Comparison of ENCODE assay signal across 26 mouse cellular contexts in the genomic region with DNA sequence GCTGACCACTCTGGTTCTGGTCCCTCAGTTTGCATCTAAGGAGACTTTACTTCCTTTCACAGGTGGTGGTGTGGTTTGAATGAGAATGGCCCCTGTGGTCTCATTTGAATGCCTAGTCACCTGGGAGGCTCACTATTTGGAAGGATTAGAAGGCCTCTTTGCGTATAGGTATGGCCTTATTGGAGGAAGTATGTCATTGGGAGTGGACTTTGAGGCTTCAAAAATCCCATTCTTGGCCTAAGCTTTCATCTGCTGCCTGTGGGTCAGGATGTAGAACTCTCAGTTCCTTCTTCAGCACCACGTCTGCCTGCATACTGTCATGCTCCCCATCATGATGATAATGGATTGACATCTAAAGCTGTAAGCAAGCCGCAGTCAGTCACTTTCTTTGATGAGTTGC. TPM values are rescaled to one million over a fixed set of nuclear protein-coding genes. Genes with fewer than 3 reads are reported as not detected.
"Had no signal": no experiment of that assay in that cellular context is flagged by ENCODE, and none has a peak within 500 bp of the region (broad histone marks: within the 10 kb centered on the region; RNA-seq: fewer than 3 reads in every experiment).

No protein-coding gene starts in this region.

- H3K9ac ChIP-seq: heart, embryonic 12.5 days; hindbrain, embryonic 14.5 days; intestine, embryonic 15.5 days; limb, embryonic 13.5 days; limb, embryonic 15.5 days had no signal

- H3K36me3 ChIP-seq: heart, embryonic 10.5 days; heart, embryonic 12.5 days; intestine, embryonic 15.5 days had no signal

- ATAC-seq: hindbrain, embryonic 16.5 days; inflammation-experienced regulatory T-cells, adult 6 months; intestine, embryonic 15.5 days; intestine, postnatal 0 days had no signal

- H3K4me3 ChIP-seq: gastrocnemius, adult 2 months; heart, embryonic 10.5 days; heart, embryonic 12.5 days; hindbrain, embryonic 10.5 days; intestine, embryonic 15.5 days; layer of hippocampus, adult 2 months; left cerebral cortex, adult 2 months; limb, embryonic 13.5 days; limb, embryonic 15.5 days had no signal

- H3K4me2 ChIP-seq: heart, embryonic 12.5 days; hindbrain, embryonic 14.5 days; intestine, embryonic 15.5 days; limb, embryonic 13.5 days; limb, embryonic 15.5 days had no signal

- DNase-seq: gastrocnemius, adult 2 months; gastrocnemius, postnatal 10 days; gastrocnemius, postnatal 25 days; heart, adult 18-20 months; heart, postnatal 10 days; heart, postnatal 4 days; kidney, adult 18-20 months; kidney, adult 8-10 months; kidney, postnatal 10 days; kidney, postnatal 4 days; left cerebral cortex, postnatal 4 days had no signal

- H3K4me1 ChIP-seq: hindbrain, embryonic 10.5 days; intestine, embryonic 15.5 days; limb, embryonic 13.5 days had no signal

- H3K9me3 ChIP-seq: heart, embryonic 10.5 days; heart, embryonic 12.5 days; hindbrain, embryonic 10.5 days; intestine, embryonic 15.5 days; limb, embryonic 13.5 days; limb, embryonic 15.5 days had no signal

- H3K27ac ChIP-seq: gastrocnemius, adult 2 months; heart, embryonic 10.5 days; hindbrain, embryonic 10.5 days; hindbrain, embryonic 14.5 days; intestine, embryonic 15.5 days; layer of hippocampus, adult 2 months; left cerebral cortex, adult 2 months; limb, embryonic 13.5 days; limb, embryonic 15.5 days had no signal

- H3K27me3 ChIP-seq: heart, embryonic 12.5 days; intestine, embryonic 15.5 days; limb, embryonic 13.5 days; limb, embryonic 15.5 days had no signal

RNA-seq across cellular contexts. Expression of a gene that starts 34.4 kb away (rescaled TPM):
- total RNA-seq: gastrocnemius, adult 2 months; gastrocnemius, postnatal 25 days; gastrocnemius, postnatal 4 days; heart, postnatal 25 days; liver, adult 2 months had no signal
- polyA plus RNA-seq: liver, adult 2 months had no signal
